Mouse (Mus musculus) stomach, embryonic 15.5 days (tissue): ENCODE results near the gene Klhl26. TPM values are rescaled to one million over a fixed set of nuclear protein-coding genes. Genes with fewer than 3 reads are reported as not detected.

Source experiments
- ATAC-seq: fragments of 200-750 bp; cut with Nextera tagmentation; 2 replicates; pipeline ENCODE4 v1.8.0; 2017; ENCODE audit warnings: low read depth, moderate number of reproducible peaks, moderate TSS enrichment; ENCODE audit not compliant: insufficient read depth, low FRiP score
- H3K27ac ChIP-seq: fragments of 300-500 bp; sonication (generic); 2 replicates; pipeline ENCODE4 v1.5.1; 2015; ENCODE audit warnings: mild to moderate bottlenecking, inconsistent platforms
- H3K27me3 ChIP-seq: fragments of 300-500 bp; sonication (generic); replicated peaks from 2 replicates; pipeline ENCODE4 v1.6.1; 2015; ENCODE audit warnings: inconsistent platforms
- H3K36me3 ChIP-seq: fragments of 300-500 bp; sonication (generic); 2 replicates; pipeline ENCODE4 v1.6.1; 2015; ENCODE audit warnings: inconsistent platforms
- H3K4me1 ChIP-seq: fragments of 300-500 bp; sonication (generic); 2 replicates; pipeline ENCODE4 v1.6.1; 2015; ENCODE audit warnings: inconsistent platforms
- H3K4me2 ChIP-seq: fragments of 300-500 bp; sonication (generic); 2 replicates; pipeline ENCODE4 v1.6.1; 2015; ENCODE audit warnings: mild to moderate bottlenecking, inconsistent platforms
- H3K4me3 ChIP-seq: fragments of 300-500 bp; sonication (generic); replicated peaks from 2 replicates; pipeline ENCODE4 v1.5.1; 2015; ENCODE audit warnings: inconsistent platforms
- H3K9ac ChIP-seq: fragments of 300-500 bp; sonication (generic); 2 replicates; pipeline ENCODE4 v1.6.1; 2015; ENCODE audit warnings: inconsistent platforms
- H3K9me3 ChIP-seq: fragments of 300-500 bp; sonication (generic); 2 replicates; pipeline ENCODE4 v1.6.1; 2016; ENCODE audit warnings: inconsistent platforms
- WGBS: fragments of 180-500 bp; shearing (Covaris S2); methylation state at CpG from one replicate; pipeline ENCODE4 v1.1.7; 2015; 5-methylcytosine and 5-hydroxymethylcytosine counted together
- polyA plus RNA-seq: library from polyadenylated mRNA; unstranded; fragments of >200 nt; fragmentation: Nextera tagmentation; extraction: Ambion mirVana; gene quantifications from 2 replicates; pipeline ENCODE4 v1.2.1, GENCODE M21; 2015

Klhl26 gene
- polyA plus RNA-seq, 1 experiment from 2014 or later, result 20.5 TPM

- WGBS, result 71% methylated on average over 5 of the region's 5 CpGs
- no peak for ATAC-seq
- no peak overlapping the region for H3K9ac ChIP-seq
Observed at GRCm38 (mm10) chr8:70467229-70467725, 9.5 kb downstream of the Klhl26 start.

GRCm38 (mm10) chr8:70466771-70467170, 10.0 kb downstream of the Klhl26 start:
- no peak overlapping the region for H3K4me2 ChIP-seq
- H3K9ac ChIP-seq, result no peak overlapping the region
- peaks cover 16% of the 10 kb centered on the region for H3K4me1 ChIP-seq
- no peaks in the 10 kb centered on the region for H3K9me3 ChIP-seq
- WGBS, result 64% methylated on average over 11 of the region's 11 CpGs
- H3K36me3 ChIP-seq, result no peaks in the 10 kb centered on the region
- H3K27me3 ChIP-seq, result no peaks in the 10 kb centered on the region
- no peak for ATAC-seq
- H3K4me3 ChIP-seq, result no peak overlapping the region
- H3K27ac ChIP-seq, result no peak overlapping the region

More at GRCm38 (mm10) chr8:70467229-70467725, 9.5 kb downstream of the Klhl26 start:
- Histone ChIP-seq H3K27ac (no peak overlapping the region), H3K4me1 (peaks cover 16% of the 10 kb centered on the region), H3K36me3 (no peaks in the 10 kb centered on the region), H3K4me2 (no peak overlapping the region), H3K4me3 (no peak overlapping the region), H3K9me3 (no peaks in the 10 kb centered on the region), H3K27me3 (no peaks in the 10 kb centered on the region)

GRCm38 (mm10) chr8:70466305-70466704, 10.5 kb downstream of the Klhl26 start:
- no peak for ATAC-seq
- no peak overlapping the region for H3K4me2 ChIP-seq

GRCm38 (mm10) chr8:70465701-70466100, 11.1 kb downstream of the Klhl26 start:
- Histone ChIP-seq H3K27me3 (no peaks in the 10 kb centered on the region), H3K9ac (no peak overlapping the region), H3K36me3 (no peaks in the 10 kb centered on the region), H3K4me3 (no peak overlapping the region), H3K4me1 (peaks cover 16% of the 10 kb centered on the region), H3K9me3 (no peaks in the 10 kb centered on the region), H3K4me2 (no peak overlapping the region), H3K27ac (no peak overlapping the region)
- ATAC-seq, result no peak
- 95% methylated on average over 4 of the region's 4 CpGs for WGBS

More at GRCm38 (mm10) chr8:70466305-70466704, 10.5 kb downstream of the Klhl26 start:
- H3K4me3 ChIP-seq, result no peak overlapping the region
- peaks cover 16% of the 10 kb centered on the region for H3K4me1 ChIP-seq
- no peaks in the 10 kb centered on the region for H3K36me3 ChIP-seq
- no peaks in the 10 kb centered on the region for H3K27me3 ChIP-seq
- H3K9me3 ChIP-seq, result no peaks in the 10 kb centered on the region
- WGBS, result 76% methylated on average over 4 of the region's 4 CpGs
- H3K27ac ChIP-seq, result no peak overlapping the region
- no peak overlapping the region for H3K9ac ChIP-seq

- no peak overlapping the region for H3K9ac ChIP-seq
- no peaks in the 10 kb centered on the region for H3K27me3 ChIP-seq
- H3K36me3 ChIP-seq, result no peaks in the 10 kb centered on the region
- WGBS, result 92% methylated on average over 6 of the region's 6 CpGs
- no peak overlapping the region for H3K27ac ChIP-seq
- H3K4me1 ChIP-seq, result peaks cover 12% of the 10 kb centered on the region; the same call in 1 of the 2 replicates
- ATAC-seq, result no peak
- H3K4me2 ChIP-seq, result no peak overlapping the region
- H3K9me3 ChIP-seq, result no peaks in the 10 kb centered on the region
- no peak overlapping the region for H3K4me3 ChIP-seq
Observed at GRCm38 (mm10) chr8:70464162-70464561, 12.6 kb downstream of the Klhl26 start.

- H3K4me3 ChIP-seq, result no peak overlapping the region
- H3K9me3 ChIP-seq, result no peaks in the 10 kb centered on the region
- ATAC-seq, result no peak
- no peaks in the 10 kb centered on the region for H3K36me3 ChIP-seq
- H3K27me3 ChIP-seq, result no peaks in the 10 kb centered on the region
- H3K27ac ChIP-seq, result no peak overlapping the region
- WGBS, result 82% methylated on average over 4 of the region's 4 CpGs
- H3K9ac ChIP-seq, result no peak overlapping the region
- H3K4me2 ChIP-seq, result no peak overlapping the region
- peaks cover 9% of the 10 kb centered on the region; the same call in 1 of the 2 replicates for H3K4me1 ChIP-seq
Observed at GRCm38 (mm10) chr8:70463306-70463705, 13.5 kb downstream of the Klhl26 start.

GRCm38 (mm10) chr8:70462516-70462813, 14.3 kb downstream of the Klhl26 start:
- no peaks in the 10 kb centered on the region for H3K36me3 ChIP-seq
- H3K27me3 ChIP-seq, result no peaks in the 10 kb centered on the region
- H3K9me3 ChIP-seq, result no peaks in the 10 kb centered on the region
- no peak overlapping the region for H3K4me2 ChIP-seq
- WGBS, result 89% methylated on average over 8 of the region's 8 CpGs
- ATAC-seq, result no peak
- H3K27ac ChIP-seq, result no peak overlapping the region
- peaks cover 9% of the 10 kb centered on the region; the same call in 1 of the 2 replicates for H3K4me1 ChIP-seq
- H3K4me3 ChIP-seq, result no peak overlapping the region
- no peak overlapping the region for H3K9ac ChIP-seq

- WGBS, result 80% methylated on average over 16 of the region's 16 CpGs
- Histone ChIP-seq H3K36me3 (no peaks in the 10 kb centered on the region), H3K4me3 (no peak overlapping the region), H3K9me3 (no peaks in the 10 kb centered on the region), H3K4me1 (peaks cover 4% of the 10 kb centered on the region; the same call in 1 of the 2 replicates), H3K27me3 (no peaks in the 10 kb centered on the region), H3K9ac (no peak overlapping the region), H3K27ac (no peak overlapping the region), H3K4me2 (no peak overlapping the region)
- no peak for ATAC-seq
Observed at GRCm38 (mm10) chr8:70461765-70462515, 14.8 kb downstream of the Klhl26 start.

GRCm38 (mm10) chr8:70460606-70461005, 16.2 kb downstream of the Klhl26 start:
- Histone ChIP-seq H3K9ac (no peak overlapping the region), H3K27me3 (no peaks in the 10 kb centered on the region), H3K36me3 (no peaks in the 10 kb centered on the region), H3K27ac (no peak overlapping the region), H3K4me1 (no peaks in the 10 kb centered on the region), H3K9me3 (no peaks in the 10 kb centered on the region), H3K4me3 (no peak overlapping the region), H3K4me2 (no peak overlapping the region)
- WGBS, result 74% methylated on average over 9 of the region's 9 CpGs
- no peak for ATAC-seq

GRCm38 (mm10) chr8:70460199-70460598, 16.6 kb downstream of the Klhl26 start:
- H3K27me3 ChIP-seq, result no peaks in the 10 kb centered on the region
- ATAC-seq, result no peak
- WGBS, result 92% methylated on average over 5 of the region's 5 CpGs
- no peaks in the 10 kb centered on the region for H3K9me3 ChIP-seq
- no peaks in the 10 kb centered on the region for H3K4me1 ChIP-seq
- no peaks in the 10 kb centered on the region for H3K36me3 ChIP-seq
- no peak overlapping the region for H3K4me3 ChIP-seq
- no peak overlapping the region for H3K4me2 ChIP-seq
- no peak overlapping the region for H3K9ac ChIP-seq
- H3K27ac ChIP-seq, result no peak overlapping the region

GRCm38 (mm10) chr8:70459636-70460035, 17.1 kb downstream of the Klhl26 start:
- Histone ChIP-seq H3K36me3 (no peaks in the 10 kb centered on the region), H3K9me3 (no peaks in the 10 kb centered on the region), H3K27me3 (no peaks in the 10 kb centered on the region), H3K4me2 (no peak overlapping the region), H3K9ac (no peak overlapping the region), H3K4me1 (no peaks in the 10 kb centered on the region), H3K27ac (no peak overlapping the region), H3K4me3 (no peak overlapping the region)
- no peak for ATAC-seq
- WGBS, result 94% methylated on average over 2 of the region's 2 CpGs

- Histone ChIP-seq H3K9me3 (no peaks in the 10 kb centered on the region), H3K4me2 (no peak overlapping the region), H3K4me1 (no peaks in the 10 kb centered on the region), H3K9ac (no peak overlapping the region), H3K4me3 (no peak overlapping the region), H3K27me3 (no peaks in the 10 kb centered on the region), H3K27ac (no peak overlapping the region), H3K36me3 (no peaks in the 10 kb centered on the region)
- 85% methylated on average over 3 of the region's 3 CpGs for WGBS
- no peak for ATAC-seq
Observed at GRCm38 (mm10) chr8:70458462-70458861, 18.3 kb downstream of the Klhl26 start.
